Mouse (Mus musculus) kidney, postnatal 4 days (tissue): ENCODE results near the gene Gm45753.
"Not testable (repeated sequence)": the region's sequence is repeated elsewhere in the genome, so short reads cannot be mapped to it uniquely, and the experiment has no call there.

Experiments used
- DNase-seq, 2 experiments: peaks; one replicate each; pipeline ENCODE4 v3.0.0; 2021; ENCODE audit warnings: mixed read lengths in 2 of 2

Gene Gm45753

DNA sequence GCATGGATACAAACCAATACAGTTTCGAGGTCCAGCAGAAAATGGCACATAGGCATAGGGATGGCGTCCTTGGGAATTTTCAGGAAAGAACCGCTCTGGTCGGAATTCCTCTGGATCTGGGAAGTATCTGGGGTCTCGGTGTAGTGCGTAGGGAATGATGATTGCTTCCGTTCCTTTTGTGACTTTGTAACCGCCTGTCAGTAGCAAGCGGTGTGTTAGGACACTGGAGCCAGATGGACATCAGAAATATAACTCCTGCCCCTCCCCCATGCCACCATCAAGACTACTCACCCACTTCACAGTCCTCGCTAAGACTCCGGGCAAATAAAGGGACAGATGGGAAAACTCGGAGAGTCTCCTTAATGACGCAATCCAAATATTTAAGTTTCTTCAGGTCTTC is at the start of gene Gm45753:
Gm45753 (minus strand) TSS at position 101 of the 400 bp plus-strand sequence.
- DNase-seq, result no peak

DNA sequence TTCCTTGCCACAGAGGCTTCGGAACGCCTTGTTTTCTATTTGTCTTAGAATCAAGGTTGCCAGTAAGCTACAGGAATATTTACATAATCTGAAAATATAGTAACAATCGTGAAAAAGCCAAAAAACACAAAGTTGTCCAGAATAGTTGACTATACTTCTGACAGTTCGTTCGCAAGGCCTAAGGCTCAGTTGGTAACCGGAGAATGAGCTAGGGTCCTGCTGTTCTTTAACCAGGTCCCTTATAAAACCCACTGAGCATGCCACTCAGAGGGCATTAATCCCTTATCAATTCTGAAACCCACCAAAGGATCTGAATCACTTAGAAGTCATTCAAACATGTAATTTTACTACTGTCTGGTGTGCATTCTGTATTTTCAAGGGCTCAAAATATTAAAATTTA is 47.5 kb upstream of the Gm45753 start:
- peak in 1 of 2 experiments; percentile 22 for DNase-seq

DNA sequence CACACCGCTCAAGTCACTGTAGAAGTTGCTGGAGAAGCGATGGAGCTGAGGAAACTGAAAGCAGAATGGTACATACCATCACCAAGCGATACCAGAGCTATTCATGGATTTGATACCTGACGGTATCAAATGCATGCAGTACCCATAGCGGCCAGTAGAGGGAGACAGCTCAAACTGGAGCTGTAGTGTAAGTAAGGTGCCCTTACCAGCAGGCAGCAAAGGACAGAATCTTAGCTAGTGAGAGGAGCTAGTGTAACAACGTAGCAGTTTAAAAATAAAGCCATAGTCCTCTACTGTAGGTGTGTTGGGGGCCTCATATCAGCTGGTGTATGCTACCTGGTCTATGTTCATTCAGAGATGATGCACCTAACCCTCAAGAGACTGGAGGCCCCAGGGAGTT is 36.8 kb upstream of the Gm45753 start:
- DNase-seq, result peak; percentile 79 to 81

DNA sequence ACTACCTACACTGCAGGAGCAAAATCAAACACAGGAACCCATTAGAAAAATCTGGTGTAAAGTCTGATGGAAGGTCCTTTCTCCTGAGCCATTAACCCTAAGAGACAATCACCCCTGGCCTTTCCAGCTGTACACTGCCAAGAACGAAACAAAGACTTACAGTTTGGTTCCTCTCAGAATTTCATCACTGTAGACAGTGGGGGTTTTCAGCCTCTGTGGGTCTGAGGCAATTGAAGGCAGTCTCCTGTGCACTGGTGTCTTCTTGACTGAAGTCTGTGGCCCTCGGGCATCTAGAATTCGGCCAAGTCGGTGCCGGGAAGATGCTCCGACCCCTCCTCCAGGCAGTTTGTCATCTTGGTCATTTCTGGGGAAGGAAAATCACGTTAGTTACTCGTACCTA is 36.0 kb upstream of the Gm45753 start:
- no peak for DNase-seq

DNA sequence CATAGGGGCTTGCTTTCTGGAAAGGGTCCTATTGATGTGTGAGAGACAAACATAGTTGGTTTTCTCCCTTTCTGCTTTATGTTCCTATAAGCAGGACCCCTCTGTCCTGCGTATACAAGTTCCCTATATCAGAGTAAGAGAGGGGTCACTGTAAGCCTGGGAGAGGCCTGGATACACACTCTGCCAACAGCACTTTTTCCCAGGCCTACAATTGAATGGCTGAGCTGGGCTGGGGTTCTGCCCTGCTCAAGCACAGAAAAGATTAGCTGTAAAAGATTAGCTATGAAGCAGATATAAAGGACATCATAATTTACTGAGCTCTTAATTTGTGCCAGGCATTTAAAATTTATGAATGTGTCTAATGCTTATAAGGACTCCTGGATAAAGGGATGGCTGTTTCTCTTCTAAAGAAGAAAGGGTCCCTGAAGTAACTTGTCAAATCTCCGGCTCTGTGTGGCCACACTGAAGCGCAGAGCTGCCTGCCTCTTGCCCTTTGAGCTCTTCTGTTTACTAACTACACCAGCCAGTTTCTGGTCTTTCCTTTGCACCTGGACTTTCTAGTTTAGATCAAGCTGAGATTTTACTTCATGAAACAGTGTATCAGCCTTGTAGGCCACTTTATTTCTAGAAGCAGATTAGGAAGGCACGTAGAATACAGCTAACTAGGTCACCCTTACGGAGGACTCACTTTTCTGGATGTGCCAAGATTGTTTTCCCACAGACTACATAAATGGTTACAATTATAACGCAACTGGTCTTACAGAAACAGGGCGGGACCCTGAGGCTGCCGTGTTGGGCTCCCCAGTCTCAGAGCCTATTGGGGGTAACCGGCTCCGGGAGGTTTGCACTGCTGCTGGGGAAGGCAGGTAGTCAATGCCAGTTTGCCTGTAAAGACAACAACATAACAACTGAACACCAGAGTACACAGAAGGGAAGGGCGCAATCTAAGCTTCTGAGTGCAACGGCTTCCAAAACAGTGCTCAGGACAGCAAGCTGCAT is 33.7 kb upstream of the Gm45753 start:
- no peak for DNase-seq

DNA sequence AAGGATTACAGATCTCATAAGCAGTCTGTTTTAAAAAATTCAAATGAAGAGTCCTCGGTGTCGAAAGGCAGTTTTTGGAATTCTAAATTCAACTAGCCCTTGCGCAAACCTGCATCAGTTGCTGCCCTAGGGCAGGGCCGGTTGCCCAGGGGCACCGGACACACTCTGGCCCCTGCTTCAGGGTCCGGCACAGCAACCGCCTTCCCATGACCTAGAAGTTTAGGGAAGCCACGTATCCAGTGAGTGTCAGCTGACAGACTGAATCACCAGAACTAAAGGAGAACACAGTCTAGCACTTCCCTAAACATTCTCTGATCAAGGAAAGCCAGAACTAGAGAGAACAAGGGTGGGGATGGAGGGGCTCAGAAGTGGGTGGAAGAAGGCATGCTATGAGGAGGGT is 25.2 kb upstream of the Gm45753 start:
- DNase-seq, result peak in 1 of 2 experiments; percentile 38

DNA sequence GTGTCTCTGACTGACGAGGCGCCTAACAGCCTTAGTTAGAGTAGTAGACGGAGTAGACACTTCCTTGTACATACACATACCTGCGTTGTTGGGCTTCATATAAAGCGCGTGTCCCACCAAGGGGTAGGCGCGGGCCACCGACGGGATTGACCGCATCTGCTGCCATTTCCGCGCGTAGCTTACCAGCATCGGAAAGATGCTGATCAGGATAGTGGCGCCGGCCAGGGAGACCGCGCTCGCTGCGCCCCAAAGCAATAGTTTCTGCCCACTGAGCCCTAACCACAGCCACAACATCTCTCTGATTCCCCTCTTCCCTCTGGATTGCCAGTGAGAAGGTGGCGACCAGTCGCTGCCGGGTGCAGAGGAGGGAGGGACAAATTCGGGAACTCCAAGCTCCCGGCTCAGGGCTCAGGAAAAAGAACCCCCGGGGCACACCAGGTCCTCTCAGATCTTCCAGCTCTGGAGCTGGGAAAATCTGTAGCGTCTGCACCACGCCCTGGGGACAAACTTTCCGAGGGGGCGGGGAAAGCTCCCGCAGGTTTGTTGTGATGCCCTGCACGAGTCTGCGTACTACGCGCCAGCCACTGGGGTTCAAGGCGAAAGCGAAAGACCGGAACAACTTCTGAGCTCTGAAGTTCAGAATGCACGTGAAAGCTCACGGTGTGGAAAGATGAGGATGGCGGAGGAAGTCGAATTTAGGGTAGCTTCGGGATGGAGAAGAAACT is 24.6 kb upstream of the Gm45753 start, which contains the start of gene Cyp4v3:
Cyp4v3 (minus strand) TSS at position 532 of the 725 bp plus-strand sequence.
- DNase-seq, result peak; percentile 70 to 82

DNA sequence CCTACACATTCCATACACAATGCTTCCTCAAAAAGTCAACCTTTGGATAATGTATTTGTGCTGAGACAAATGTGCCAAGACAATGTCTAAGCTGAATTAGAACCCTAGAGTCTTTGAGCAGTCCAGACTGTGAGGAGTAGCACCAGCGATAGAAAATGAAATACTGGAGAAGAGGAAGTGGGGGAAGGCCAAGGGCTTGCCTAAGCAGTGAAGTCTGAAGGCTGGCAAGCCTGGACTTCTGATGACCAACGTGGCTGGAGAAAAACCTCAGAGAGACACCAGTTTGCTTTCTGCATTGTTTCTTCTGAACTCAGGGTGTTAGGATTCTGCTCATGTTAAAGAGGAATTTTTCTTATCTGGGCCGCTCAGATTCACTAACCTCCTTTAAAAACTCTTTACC is 22.6 kb upstream of the Gm45753 start:
- no peak for DNase-seq

DNA sequence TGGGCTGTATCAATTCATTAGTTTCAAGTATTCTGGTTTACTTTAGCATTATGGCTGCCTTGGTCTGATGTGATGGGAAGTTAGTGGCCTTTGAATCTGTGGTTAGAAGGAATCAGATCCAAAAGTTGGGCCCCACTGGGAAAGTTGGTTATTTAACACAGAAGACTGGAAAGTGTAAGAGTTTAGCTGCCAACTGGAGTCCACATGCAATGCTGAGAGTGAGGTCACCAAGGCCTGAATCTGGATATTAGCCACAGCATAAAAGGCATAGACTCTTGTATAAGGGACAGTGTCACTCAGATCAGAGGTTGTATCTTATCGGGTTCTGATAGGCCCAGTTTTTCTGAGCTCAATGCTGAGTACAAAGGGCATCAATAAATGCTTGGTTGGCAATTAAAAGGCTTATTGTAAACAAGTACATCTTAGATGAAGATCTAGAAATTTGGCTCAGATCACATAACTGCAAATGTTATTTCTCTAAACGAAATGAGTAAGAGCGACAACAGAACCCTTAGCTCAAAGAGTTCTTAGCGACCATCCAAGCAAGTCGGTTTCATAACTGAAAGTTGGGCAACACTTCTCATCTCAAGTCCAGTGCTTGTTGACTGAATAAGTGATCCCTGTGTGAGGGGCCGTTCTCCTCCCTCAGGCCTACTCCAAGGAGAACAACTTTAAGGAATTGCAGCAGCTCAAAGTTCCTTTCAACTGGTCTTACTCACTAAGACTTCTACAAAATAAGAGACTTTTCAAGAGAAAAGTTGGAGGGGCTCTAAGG is 21.1 kb upstream of the Gm45753 start:
- DNase-seq, result no peak

DNA sequence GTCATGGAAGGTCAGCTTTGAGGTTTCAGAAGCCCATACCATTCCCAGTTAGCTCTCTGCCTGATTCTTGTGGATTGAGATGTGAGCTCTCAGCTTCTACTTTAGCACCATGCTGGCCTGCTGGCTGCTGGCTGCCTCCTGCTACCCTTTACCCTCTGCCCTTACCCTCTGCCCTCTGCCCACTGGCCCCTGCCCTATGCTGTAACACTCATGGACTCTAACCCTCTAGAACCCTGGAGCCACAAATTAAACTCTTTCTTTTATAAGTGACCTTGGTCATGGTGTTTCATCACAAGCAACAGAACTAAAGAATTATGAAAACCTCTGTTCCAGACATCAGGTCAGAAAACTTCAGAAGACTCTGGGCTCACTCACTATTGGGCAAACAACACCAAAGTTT is 18.8 kb upstream of the Gm45753 start:
- not testable (repeated sequence) for DNase-seq

DNA sequence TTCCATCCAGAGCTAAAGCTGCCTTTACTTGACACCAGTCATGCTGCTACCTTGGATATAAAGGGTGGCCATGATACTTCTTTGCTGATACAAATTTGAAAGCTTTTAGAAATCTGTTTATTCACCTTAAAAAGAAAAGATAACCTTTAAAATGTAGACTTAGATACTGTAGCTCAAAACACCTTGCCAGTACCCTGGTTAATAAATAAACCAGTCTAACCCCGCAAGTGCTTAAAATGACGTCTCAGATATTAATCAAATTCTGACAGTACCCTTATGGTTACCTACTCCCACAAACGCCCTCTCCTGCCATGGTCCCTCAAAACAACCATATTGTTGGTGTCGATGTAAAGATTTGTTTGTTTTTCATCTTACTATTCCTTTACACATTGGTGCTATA is 15.9 kb upstream of the Gm45753 start:
- DNase-seq, result no peak

DNA sequence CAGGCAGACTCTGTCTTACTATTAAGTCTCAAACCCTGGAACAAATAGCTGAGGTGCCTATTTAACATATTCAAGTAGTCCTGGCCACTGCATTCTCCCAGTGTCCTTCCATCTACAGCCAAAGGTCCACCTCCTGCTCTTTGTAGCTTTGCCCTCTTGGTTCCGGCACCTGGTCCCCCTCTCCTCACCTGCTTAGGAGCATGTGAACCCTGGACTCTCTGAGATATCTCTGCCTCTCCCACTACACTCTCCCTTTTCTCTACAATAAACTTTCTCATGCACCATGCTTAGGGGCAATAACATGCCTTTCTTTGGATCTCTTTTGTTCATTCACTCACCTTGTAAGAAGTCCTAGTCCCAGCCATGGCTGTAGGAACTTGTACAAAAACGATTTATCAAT is 13.1 kb upstream of the Gm45753 start:
- no peak for DNase-seq

DNA sequence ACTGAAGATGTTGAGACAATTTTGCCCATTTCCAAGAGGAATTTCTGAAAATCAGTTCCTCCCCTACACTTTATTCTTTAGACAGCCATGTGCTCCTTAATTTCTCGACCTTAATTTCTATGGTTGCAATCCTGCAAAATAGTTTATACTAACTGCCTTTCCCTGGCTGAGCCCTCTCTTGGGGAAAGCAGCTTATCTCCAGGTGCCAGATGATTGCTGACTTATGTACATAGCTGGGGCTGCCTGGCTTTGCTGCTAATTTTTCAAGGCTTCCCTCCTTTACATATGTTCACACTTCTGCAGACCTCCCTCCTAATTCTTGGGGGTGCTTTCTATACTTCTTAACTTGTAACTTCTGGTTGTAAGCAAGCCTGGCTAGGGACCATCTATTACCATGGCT is 12.7 kb upstream of the Gm45753 start:
- DNase-seq, result no peak

DNA sequence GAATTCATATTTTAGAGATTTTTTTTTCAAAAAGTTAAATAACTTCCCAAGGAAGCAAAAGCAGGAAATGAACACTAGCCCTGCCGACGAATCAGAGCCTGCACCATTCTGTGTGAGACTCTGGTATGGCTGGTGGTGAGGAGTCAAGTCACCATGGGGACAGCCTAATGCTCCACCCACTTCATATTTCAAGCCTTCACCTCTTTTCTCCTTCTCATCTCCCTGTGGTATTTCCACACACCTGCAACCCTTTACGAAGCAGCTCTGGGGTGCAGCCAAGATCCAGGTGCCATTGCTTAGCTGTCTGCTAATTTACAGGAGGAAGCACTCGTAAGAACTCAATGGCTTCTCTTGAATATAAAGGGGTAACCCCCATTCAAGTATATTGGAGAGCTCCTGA is 2.7 kb upstream of the Gm45753 start:
- no peak for DNase-seq

DNA sequence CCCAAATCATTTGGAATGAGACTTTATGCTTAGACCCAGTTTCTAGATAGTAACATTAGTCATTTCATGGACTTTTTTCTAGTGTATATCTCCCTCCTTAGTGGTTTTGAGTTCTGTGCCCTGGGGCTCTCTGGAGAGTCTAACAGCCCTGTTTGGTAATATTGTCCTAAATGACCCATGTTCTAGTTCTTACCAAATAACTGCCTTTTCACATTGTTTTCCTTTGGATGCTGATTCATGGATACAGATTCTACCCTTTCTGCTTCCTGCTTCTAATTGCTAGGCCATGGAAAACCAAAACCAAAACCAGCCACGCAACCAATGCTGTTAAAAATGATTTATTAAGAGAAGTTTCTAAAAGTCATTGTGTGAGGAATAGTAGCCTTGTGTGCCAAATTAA is 2.8 kb downstream of the Gm45753 start:
- DNase-seq, result no peak

DNA sequence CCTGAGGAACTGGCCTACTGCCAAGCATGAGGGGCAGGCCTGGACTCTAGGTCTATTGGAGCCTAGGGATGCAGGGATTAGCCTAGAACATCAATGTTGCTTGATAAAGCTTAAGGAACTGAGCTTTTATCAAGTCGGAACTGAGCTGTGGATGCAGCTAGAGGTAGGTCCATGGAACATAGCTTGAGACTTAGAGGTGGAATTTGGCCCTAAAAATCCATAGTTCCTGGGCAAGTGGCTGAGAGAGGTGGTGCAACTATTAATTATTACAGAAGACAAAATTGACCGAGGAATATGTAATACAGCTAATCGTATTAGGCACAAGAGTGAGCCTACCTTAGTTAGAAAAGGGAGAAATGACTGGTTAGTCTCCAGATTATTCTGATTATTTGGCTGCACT is 3.9 kb downstream of the Gm45753 start:
- no peak for DNase-seq

DNA sequence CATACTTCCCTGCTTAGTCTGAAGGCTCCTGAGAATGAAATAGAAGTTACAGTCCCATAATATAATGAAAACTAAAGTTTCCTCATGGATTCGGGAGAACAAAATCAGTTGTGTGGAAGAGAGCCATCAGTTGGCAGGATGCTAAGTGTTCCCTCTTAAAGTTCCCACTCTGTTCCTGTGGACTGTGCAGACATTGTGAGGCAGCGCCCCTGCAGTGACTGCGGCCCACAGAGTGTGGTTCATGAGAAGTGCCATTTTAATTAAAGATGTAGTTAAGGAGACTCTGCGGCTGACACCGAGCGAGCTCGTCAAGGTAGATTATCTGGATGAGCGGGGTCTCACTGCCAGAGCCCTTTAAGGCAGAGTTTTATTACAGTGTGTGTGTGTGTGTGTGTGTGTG is 5.9 kb downstream of the Gm45753 start:
- no peak for DNase-seq

DNA sequence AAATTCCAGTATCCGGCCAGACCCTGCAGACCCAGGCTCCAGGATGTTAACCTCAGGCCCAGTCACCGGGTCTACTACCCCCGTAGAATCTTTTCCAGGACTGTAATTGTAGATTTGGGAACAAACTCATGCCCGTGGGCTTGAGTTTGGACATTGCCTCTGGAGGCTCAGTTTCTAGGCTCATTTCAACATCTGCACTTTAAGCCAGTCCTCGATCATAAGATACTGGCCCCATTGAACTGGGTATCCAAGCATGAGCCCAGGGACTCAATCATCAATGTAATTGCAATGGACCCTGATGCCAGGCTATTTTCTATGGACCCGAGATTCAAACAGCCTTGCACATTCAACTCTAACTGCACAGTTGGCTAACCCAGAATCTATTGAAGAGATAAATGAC is 13.0 kb downstream of the Gm45753 start:
- DNase-seq, result no peak

DNA sequence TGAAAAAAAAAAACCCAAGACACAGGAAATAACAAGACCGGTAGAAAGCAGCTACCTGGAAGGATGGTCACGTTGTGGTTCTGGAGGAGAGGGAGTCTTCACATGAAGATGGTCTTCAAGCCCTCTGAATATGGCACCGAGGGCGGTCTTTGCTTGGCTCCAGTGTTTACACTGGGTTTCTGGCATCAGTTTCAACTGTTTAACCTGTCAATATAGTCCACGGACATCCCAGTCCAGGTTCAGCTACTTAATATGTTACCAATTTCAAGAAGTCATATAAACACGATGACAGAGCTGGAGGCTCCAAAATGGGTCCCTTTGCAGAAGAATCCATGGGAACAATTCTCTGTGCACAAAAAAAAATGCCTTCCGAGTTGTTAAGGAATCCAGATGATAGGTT is 13.6 kb downstream of the Gm45753 start, which contains the start of gene Klkb1:
Klkb1 (minus strand) TSS at position 173 of the 400 bp plus-strand sequence.
- no peak for DNase-seq

DNA sequence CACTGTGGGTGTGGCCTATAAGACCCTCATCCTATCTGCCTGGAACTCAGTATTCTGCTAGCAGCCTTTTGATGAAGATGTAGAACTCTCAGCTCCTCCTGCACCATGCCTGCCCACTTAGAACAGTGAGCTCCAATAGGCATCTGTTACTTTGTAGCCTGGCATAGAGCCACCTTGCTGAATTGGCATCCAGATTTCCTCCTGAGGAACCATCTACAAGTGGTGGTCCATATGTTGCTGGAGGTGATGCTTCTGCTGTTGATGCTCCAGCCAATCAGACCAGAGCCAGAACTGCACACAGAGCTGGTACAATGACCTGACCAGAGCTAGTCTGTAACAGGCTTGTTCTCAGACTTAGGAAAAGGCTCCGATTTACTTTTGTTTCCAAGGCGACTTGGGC is 16.5 kb downstream of the Gm45753 start:
- DNase-seq, result no peak

DNA sequence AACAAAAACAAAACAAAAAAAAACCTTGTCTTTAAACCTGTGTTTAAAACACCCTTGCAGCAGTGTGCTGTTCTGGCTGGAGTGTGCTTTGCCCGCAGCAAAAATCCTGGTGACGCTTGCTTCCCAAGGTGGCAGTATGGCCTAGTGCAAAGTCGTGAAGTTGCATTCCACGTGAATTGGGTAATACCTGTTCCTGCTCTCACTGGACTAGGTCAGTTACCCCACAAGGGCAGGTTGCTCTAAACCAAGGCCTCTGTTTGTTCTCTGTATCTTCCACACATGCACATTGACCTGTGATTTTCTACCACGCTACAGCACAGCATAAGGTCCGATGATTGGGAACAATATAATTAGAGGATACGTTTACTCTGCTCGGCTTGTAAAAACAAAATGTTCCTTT is 26.6 kb downstream of the Gm45753 start:
- DNase-seq, result no peak

DNA sequence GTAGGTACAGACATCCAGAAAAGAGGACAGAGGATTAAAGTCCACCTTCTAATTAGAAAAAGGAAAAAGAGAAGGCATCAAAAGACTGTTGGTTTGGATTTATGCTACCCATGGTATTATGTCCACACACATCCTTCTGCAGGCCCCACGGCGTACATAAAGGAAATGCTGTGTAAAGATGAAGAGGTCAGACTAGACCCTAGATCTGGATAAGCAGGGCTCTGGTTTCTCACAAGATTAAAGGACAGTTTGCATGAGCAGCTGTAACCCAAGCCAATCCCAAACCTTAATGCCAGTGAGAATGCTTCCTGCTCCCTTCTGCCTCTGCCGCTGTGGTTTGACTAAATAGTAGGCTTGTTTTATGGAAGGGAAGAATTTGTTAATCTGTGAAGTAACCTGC is 30.8 kb downstream of the Gm45753 start:
- DNase-seq, result no peak

DNA sequence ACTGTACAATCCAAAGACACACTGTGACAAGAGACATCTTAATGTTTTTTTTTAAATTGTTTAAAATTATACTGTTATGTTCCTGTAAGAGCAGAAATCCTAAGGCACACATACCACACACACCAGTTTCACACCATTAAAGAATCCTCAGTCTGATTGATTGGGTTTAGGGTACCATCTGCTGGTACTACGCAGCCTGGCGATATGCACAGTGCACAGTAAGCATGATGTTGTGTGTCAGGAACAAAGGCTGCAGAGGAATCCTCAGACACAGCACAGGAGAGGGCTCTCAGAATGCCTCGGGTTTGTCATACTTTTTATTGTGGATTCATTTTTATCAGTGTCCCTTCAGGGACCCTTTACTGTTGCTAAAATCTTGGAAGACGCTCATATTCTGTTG is 33.9 kb downstream of the Gm45753 start:
- DNase-seq, result no peak
